Mouse (Mus musculus): ENCODE measurements around the gene Ano2.
A peak's percentile ranks its signal among the peaks of the same experiment; 100 is the strongest.

Ano2 gene

DNA sequence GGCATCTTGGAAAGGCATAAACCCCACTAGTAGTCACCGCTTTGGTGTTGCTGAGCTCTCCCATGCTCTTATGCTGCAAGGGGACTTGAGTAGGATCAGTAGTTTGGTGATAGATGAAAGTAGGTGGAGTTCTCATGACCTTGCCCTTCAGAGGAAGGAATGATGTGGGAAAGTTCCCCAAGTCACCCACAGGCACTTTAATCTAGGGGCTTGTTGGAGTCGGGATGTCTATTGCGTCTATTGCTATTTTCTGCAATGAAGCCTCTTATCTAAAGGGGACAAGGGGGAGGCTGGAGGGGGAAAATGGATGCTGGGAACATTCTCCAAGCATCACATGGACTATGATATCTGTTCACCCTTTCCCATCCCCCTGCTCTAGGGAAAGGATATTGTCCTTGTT lies 235.6 kb downstream of the Ano2 start:
- DNase-seq: no peak

- DNase-seq: no peak
Observed at GRCm38 (mm10) chr6:125931926-125932325, 241.7 kb downstream of the Ano2 start.

DNA sequence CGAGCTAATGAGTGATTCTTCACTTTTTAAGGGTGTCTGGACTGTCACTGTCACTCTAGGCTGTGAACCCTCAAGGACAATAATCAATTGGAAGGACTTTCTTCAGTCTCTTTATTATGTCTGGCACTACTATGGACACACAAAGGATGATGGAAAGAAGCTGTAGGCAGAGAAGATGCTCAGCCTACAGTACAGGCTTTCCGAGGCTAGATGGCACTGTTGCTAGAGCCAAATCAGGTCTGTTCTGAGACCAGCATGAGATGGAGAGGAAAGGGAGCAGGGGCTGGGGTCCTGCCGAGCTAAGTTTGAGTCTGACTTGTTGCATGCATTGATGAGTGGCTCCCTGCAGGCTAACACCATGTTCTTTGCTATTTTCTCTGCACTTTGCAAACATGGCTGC lies 264.7 kb downstream of the Ano2 start:
- DNase-seq: peak; percentile 7 to 13

GRCm38 (mm10) chr6:125973551-125973950 lies 283.3 kb downstream of the Ano2 start:
- no peak for DNase-seq

DNA sequence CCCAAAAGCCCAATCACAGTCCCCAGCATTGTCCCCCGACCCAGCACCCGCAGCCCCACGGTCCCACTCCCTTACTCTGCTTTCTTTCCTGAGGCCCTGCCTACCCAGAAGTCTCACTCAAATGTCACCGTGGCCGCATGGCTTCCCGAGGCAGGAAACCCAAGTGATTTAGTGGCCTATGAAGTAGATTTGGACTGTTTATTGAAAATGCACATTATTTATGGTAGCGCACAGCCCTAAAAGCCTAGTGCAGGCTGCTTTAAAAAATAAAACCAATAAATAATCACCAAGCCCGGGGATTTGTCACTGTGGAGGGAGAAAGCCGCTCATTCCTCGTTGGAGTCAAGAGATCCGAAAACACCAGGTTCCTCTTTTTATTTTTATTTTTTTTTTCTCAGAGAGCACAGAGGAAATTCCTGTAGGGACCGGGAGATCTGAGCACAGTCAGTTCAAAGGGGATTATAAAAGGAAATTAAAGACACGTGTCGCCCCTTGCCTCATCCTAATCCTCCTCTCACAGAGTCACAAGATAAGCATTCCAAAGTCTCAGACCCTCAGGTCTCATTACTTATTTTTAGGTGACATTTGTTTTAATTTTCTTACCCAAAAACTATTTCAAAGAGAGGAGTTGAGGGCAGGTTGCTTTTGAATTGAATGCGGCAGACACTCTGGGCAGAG lies 285.7 kb downstream of the Ano2 start:
- no peak for DNase-seq

DNA sequence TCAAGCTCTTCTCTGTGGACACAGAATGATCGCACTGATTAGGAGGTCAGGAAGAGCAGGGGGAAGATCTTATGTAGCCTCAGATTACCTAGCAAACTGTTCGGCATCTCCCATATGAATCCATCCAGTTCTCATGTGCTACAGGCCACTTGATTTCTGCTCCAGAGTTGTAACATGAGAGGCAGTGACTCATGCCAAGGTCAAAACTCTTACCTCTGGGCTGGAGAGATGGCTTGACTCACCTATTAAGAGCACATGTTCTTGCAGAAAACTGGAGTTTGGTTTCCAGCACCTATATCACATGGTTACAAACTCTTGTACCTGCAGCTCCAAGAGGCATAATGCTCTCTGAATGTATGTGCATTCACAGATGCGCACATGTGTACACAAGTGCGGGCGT lies 289.4 kb downstream of the Ano2 start:
- DNase-seq: no peak

GRCm38 (mm10) chr6:125984050-125984449 lies 293.8 kb downstream of the Ano2 start:
- DNase-seq: no peak

GRCm38 (mm10) chr6:125992731-125993130 lies 302.5 kb downstream of the Ano2 start:
- DNase-seq: no peak

DNA sequence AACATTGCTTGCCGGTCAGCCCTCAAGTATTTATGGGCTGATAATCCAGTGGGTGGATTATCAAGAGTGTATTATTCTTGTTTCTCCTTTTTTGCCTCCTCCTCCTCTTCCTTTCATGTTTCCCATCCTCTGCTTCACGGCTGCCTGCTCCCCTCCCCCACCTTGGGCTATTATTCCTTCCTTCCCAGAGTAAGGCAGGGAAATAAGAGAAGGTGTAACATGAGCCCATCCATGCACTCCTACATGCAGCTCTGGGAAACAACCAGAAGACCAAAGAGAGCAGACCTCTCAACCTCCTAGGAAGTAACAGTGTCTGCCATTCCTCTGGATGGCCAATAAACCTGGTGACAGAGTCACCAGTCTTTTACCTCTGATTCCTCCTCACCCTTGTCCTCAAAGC lies 311.6 kb downstream of the Ano2 start:
- DNase-seq: no peak

DNA sequence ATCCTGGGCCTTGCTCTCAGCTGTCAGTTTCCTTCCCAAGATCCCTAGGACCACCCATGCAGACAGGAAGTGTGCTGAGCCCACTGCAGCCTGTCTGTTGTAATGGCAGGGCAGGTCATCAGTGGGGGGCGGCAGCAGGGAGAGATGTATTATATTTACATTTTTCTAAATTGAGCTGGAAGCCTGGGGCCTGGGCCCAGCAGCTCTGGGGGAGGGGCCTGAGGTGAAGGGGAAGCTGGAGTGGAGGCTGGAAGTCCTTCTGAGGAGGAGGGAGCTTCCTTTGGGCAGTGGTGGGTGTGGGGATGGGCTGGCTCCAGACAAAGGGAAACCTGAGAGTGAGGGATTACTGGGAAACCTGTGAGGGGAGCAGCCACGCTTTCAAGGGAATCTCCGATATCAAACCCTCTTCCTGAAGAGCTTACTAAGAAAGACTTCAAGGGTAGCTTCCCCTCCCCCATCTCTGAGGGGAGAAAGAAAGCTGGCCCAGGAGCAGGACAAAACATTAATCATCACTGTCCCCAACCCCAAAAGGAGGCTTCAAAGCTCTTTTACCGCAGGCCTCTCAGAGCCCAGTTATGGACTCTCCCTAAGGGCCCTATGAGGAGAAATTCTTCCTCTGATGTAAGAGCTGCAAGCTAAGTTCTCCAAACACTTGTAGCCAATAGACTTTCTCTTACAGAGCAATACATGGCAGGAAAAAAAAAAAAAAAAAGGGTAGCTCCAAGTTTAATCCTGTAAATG lies 313.0 kb downstream of the Ano2 start:
- no peak for DNase-seq

DNA sequence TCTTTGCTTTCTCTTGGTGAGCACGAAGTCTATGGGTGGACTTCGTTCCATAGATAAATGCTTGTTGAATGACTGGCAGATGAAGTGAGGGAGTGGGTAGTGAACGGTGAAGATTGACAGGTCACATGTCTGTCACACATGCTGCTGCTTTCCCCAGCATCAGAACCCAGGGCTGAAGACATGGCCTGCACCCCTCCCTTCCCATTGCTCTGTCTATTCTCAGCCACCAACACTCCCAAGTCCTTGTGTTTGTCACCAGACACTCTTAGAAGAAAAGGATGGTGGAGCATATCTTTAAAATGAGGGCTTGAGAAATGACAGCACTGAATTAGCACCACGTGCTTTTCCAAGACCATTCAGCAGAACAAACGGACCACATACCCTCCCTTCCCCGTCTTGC lies 316.4 kb downstream of the Ano2 start:
- no peak for DNase-seq

- no peak for DNase-seq
Observed at GRCm38 (mm10) chr6:126009083-126009482, 318.9 kb downstream of the Ano2 start.

DNA sequence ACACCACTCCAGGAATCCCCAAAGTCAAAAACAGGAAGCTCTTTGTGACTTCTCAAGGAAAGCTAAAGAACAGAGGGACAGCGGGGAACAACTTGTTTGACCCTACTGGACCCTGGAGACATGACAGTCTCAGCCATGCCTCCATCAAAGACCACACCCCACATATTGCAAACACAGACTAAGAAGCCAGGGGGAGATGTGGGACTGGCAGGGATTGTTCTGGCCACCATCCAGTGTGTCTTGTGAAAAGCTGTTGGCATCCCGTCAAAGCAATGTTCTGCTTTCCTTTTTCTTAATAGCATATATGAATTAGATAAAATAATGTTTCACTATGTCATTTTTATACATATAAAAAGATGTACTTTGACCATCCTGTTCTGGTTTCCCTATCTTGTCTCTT lies 326.8 kb downstream of the Ano2 start:
- no peak for DNase-seq

DNA sequence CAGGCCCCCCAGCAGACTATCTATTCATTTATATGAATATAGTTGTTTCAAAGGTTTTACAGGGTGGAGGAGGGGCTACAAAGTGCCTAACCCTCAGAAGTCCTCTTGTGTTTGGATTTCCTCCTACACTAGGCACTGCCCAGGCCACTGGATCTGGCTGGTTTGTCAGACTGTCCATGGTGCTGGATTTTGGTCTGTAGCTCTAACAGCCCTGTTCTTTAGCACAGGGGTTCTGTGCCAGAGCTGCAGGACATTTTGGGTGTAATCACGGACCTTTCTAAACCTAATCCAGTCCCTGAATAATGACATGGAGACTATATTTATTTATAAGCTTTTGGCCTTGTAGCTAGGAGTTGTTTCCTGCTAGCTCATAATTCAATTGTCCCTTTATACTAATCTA lies 328.2 kb downstream of the Ano2 start:
- no peak for DNase-seq

GRCm38 (mm10) chr6:126033693-126034402 lies 343.6 kb downstream of the Ano2 start:
- DNase-seq: no peak

- no peak for DNase-seq
Observed at GRCm38 (mm10) chr6:126034403-126034724, 344.1 kb downstream of the Ano2 start.

DNA sequence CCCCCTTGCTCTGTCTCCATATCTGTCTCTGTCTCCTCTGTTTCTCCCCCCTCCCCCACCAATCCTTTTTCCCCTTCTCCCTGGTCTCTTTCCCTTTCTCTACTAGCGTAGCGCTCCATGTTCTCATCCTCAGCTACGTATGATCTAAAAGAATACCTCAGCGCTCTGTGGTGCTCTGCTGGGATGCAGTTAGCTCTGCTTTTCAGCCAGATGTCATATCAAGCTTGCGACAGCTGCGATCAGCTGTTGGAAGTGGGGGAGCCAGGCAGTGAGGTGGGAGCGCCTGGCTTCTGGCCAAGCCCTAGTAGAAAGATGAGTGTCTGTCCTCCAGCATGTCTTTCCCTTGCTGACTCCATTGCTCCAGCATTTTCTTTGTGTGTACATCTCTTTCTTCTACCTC lies 344.5 kb downstream of the Ano2 start:
- no peak for DNase-seq

DNA sequence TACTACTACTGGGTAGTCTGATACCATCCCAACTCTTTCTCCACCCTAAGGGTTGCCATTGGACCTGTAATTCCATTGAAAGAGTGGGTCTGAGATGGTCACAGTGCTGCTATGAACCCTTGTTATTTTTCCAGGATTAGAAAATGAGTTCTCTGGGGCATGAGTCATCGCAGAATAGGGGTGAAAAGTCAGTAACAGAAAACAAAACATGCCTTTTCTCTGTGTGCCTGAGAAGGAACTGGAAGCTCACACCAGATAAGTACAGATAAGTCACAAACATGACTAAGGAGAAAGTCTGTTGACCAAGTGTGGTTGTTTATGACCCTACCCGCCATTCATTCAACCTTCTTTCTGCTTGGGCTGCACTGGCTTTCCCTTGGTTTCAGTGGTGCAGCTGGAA lies 345.4 kb downstream of the Ano2 start:
- DNase-seq: no peak

DNA sequence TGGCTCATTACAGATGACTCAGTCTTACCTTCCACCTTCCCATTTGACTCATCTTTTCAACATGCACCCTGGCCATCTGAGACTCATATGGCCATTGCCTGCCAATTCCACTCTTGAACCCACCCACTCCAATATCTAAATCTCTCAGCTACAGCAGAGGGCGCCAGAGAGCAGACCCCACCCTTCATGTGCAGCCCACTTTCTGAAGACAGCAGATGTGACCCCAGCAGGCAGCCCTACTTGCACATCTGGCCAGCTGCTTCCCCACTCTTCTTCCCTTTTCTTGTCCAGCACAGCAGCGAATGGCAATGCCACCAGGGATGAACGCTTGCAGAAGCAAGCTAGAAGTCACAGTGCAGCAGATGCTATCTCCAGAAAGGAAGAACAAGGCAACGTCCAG lies 355.7 kb downstream of the Ano2 start:
- peak in 1 of 2 experiments; percentile 5 for DNase-seq

GRCm38 (mm10) chr6:126048206-126048605 lies 358.0 kb downstream of the Ano2 start:
- no peak for DNase-seq

DNA sequence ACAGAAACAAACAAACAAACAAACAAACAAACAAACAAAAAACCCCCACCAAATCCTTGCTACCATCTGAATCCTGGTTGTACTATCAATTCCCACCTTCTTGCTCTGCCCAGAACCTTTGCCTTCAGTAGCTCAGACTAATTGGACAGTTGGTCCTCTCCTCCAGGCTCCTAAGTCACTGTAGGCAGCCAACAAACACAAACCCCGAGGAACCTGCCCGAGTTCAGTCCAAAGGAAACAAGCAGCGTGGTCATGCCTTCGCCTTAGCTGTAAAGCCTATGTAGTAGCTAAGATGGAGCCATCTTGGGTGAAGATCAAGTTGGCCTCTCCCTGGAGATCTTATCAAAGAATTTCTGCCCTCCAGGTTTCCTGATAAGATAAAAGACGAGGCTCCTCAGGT lies 362.9 kb downstream of the Ano2 start:
- peak in 1 of 2 experiments; percentile 7 for DNase-seq

DNA sequence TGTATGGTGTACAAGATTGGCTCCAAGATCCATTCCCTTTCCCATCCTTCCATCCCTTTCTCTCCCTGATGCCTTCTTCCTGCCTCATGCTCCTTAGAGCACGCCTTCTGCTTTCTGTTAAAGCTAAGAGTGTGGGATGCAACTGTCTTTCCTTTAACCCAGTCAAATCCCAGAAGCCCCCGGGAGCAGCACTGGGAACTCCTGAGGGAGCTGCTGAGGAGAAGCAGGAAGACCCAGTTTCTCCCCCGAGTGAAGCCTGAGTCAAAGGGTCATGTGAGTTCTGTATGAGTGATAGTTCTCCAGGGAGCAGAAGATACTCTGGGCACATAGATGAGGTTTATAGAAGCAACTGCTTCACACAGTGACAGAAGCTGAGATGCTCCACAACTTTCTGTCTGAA lies 367.5 kb downstream of the Ano2 start:
- DNase-seq: no peak

GRCm38 (mm10) chr6:126080531-126080930 lies 390.3 kb downstream of the Ano2 start:
- DNase-seq: no peak

GRCm38 (mm10) chr6:126086321-126086950 lies 396.2 kb downstream of the Ano2 start:
- no peak for DNase-seq
